Mouse (Mus musculus): ENCODE measurements around the gene Ms4a13. TPM values are rescaled to one million over a fixed set of nuclear protein-coding genes. Genes with fewer than 3 reads are reported as not detected.
A peak's percentile ranks its signal among the peaks of the same experiment; 100 is the strongest.

Gene Ms4a13
- polyA plus RNA-seq (2015; fragmentation: Nextera tagmentation; extraction: Ambion mirVana), result not detected in 2 replicates

- H3K4me3 ChIP-seq (ENCODE audit: low read depth, low read length), result no peak within 1 kb of the TSS
- H3K27me3 ChIP-seq (ENCODE audit: control insufficient read depth, insufficient read depth, low read depth, low read length), result no peaks in the 10 kb centered on the region
- no peak for ATAC-seq
- H3K4me2 ChIP-seq (ENCODE audit: low read length), result no peak within 1 kb of the TSS
- no peaks in the 10 kb centered on the region for H3K4me1 ChIP-seq (ENCODE audit: control insufficient read depth, insufficient read depth, low read length)
- no peak within 1 kb of the TSS for H3K9ac ChIP-seq (ENCODE audit: low read depth, low read length)
- 72% methylated on average over 12 of the region's 12 CpGs for WGBS
- H3K36me3 ChIP-seq (ENCODE audit: control insufficient read depth, insufficient read depth, low read length), result no peaks in the 10 kb centered on the region
- H3K9me3 ChIP-seq (replicated peaks; ENCODE audit: control insufficient read depth, low read length, poor library complexity, severe bottlenecking), result no peaks in the 10 kb centered on the region
- no peak within 1 kb of the TSS for H3K27ac ChIP-seq (ENCODE audit: low read length)
Observed at GRCm38 (mm10) chr19:11196546-11196945, at the start of gene Ms4a13. Gene Ms4a13, minus strand, starts transcription at chr19:11196737.

- ATAC-seq, result no peak; the same call in 1 of the 2 replicates
- H3K27me3 ChIP-seq (ENCODE audit: control insufficient read depth, insufficient read depth, low read depth, low read length), result no peaks in the 10 kb centered on the region
- H3K9me3 ChIP-seq (replicated peaks; ENCODE audit: control insufficient read depth, low read length, poor library complexity, severe bottlenecking), result no peaks in the 10 kb centered on the region
Observed at GRCm38 (mm10) chr19:11244230-11244629, 47.7 kb upstream of the Ms4a13 start.

DNA sequence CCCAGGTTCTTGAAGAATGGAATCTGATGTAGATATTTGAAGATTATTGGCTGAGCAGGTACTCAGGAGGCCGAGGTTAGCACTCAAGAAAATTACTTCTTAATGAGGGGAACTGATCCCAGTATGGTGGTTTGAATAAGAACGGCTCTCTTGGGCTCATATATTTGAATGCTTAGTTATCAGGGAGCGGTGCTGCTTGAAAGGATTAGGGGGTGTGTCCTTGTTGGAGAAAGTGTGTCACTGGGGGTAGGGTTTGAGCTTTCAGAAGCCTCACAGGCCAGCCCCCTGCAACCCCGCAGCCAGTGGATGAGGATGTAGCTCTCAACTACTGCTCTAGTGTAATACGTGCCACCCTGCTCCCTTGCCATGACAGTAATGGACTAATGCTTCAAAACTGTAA lies 46.0 kb upstream of the Ms4a13 start:
- ATAC-seq, result peak; percentile 48; the same call in 1 of the 2 replicates
- Histone ChIP-seq H3K4me1 (ENCODE audit: control insufficient read depth, insufficient read depth, low read length) (no peaks in the 10 kb centered on the region), H3K9me3 (replicated peaks; ENCODE audit: control insufficient read depth, low read length, poor library complexity, severe bottlenecking) (no peaks in the 10 kb centered on the region), H3K9ac (ENCODE audit: low read depth, low read length) (no peak overlapping the region), H3K27me3 (ENCODE audit: control insufficient read depth, insufficient read depth, low read depth, low read length) (no peaks in the 10 kb centered on the region), H3K4me2 (ENCODE audit: low read length) (no peak overlapping the region), H3K27ac (ENCODE audit: low read length) (no peak overlapping the region), H3K36me3 (ENCODE audit: control insufficient read depth, insufficient read depth, low read length) (no peaks in the 10 kb centered on the region), H3K4me3 (ENCODE audit: low read depth, low read length) (no peak overlapping the region)
- WGBS, result 45% methylated on average over 5 of the region's 5 CpGs

More at GRCm38 (mm10) chr19:11244230-11244629, 47.7 kb upstream of the Ms4a13 start:
- Histone ChIP-seq H3K4me3 (ENCODE audit: low read depth, low read length) (no peak overlapping the region), H3K27ac (ENCODE audit: low read length) (no peak overlapping the region), H3K36me3 (ENCODE audit: control insufficient read depth, insufficient read depth, low read length) (no peaks in the 10 kb centered on the region), H3K9ac (ENCODE audit: low read depth, low read length) (no peak overlapping the region), H3K4me2 (ENCODE audit: low read length) (no peak overlapping the region), H3K4me1 (ENCODE audit: control insufficient read depth, insufficient read depth, low read length) (no peaks in the 10 kb centered on the region)

DNA sequence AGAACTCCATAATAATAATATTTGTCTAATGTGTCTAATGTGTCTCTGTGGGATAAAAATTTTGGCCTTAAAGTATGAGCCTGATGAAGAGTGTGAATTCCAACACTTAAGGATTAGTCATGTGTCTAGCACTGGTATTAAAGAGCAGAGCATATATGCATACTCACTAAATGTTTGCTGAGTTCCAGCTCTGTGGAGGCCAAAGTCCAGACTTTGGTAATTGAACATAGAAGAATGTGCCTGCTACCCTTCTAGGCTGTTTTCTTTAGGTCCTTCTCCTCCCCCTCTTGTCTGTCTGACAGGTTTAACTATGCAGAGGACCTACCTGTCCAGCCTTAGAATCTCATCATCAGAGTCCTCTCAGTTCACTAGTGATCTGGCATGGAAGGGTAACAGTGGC lies 39.3 kb upstream of the Ms4a13 start:
- Histone ChIP-seq H3K4me2 (ENCODE audit: low read length) (no peak overlapping the region), H3K9me3 (replicated peaks; ENCODE audit: control insufficient read depth, low read length, poor library complexity, severe bottlenecking) (no peaks in the 10 kb centered on the region), H3K27ac (ENCODE audit: low read length) (no peak overlapping the region), H3K27me3 (ENCODE audit: control insufficient read depth, insufficient read depth, low read depth, low read length) (no peaks in the 10 kb centered on the region), H3K9ac (ENCODE audit: low read depth, low read length) (no peak overlapping the region), H3K4me1 (ENCODE audit: control insufficient read depth, insufficient read depth, low read length) (no peaks in the 10 kb centered on the region), H3K4me3 (ENCODE audit: low read depth, low read length) (no peak overlapping the region), H3K36me3 (ENCODE audit: control insufficient read depth, insufficient read depth, low read length) (no peaks in the 10 kb centered on the region)
- no peak for ATAC-seq

DNA sequence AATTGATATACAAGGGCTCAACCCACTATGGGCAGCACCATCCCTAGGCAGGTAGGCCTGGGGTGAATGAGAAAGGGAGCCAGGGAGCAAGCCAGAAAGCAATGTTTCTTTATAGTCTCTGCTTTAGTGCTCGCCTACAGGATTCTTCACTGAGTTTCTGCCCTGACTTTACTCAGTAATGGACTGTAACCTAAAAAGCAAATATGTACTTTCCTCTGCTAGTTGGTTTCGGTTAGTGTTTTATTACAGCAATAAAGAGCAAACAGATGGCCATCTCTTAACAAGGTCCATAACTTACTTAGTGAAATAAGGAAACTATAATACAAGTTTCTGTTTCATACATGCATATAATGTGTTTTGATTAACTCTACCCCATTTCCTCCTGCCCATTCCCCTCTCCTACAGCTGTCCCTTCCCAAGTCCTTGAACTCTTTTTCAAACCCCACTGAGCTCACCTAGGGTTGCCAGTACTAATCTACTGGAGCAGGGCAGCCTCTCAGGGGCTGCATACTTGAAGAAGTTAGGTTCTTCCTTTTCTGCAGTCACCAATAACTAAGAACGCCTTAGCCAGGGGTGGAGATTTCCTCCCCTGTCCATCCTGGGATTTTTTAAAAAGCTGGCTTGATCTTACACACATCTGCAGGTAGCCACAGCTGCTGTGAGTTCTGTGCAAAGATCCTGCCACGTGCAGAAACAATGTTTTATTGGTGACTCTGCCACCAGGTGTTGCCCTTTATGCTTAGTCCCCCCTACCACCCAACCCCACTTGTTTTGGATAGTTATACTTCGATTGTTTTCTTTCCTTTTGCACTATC lies 38.6 kb upstream of the Ms4a13 start:
- H3K27me3 ChIP-seq (ENCODE audit: control insufficient read depth, insufficient read depth, low read depth, low read length), result no peaks in the 10 kb centered on the region
- H3K36me3 ChIP-seq (ENCODE audit: control insufficient read depth, insufficient read depth, low read length), result no peaks in the 10 kb centered on the region
- no peak overlapping the region for H3K9ac ChIP-seq (ENCODE audit: low read depth, low read length)
- H3K4me2 ChIP-seq (ENCODE audit: low read length), result no peak overlapping the region
- no peak overlapping the region for H3K27ac ChIP-seq (ENCODE audit: low read length)
- WGBS, result 79% methylated on average over 5 of the region's 5 CpGs
- H3K4me1 ChIP-seq (ENCODE audit: control insufficient read depth, insufficient read depth, low read length), result no peaks in the 10 kb centered on the region
- no peak for ATAC-seq
- H3K9me3 ChIP-seq (replicated peaks; ENCODE audit: control insufficient read depth, low read length, poor library complexity, severe bottlenecking), result no peaks in the 10 kb centered on the region
- H3K4me3 ChIP-seq (ENCODE audit: low read depth, low read length), result no peak overlapping the region

- Histone ChIP-seq H3K4me2 (ENCODE audit: low read length) (no peak overlapping the region), H3K27ac (ENCODE audit: low read length) (no peak overlapping the region), H3K9ac (ENCODE audit: low read depth, low read length) (no peak overlapping the region), H3K27me3 (ENCODE audit: control insufficient read depth, insufficient read depth, low read depth, low read length) (no peaks in the 10 kb centered on the region), H3K4me3 (ENCODE audit: low read depth, low read length) (no peak overlapping the region), H3K36me3 (ENCODE audit: control insufficient read depth, insufficient read depth, low read length) (no peaks in the 10 kb centered on the region), H3K4me1 (ENCODE audit: control insufficient read depth, insufficient read depth, low read length) (no peaks in the 10 kb centered on the region), H3K9me3 (replicated peaks; ENCODE audit: control insufficient read depth, low read length, poor library complexity, severe bottlenecking) (no peaks in the 10 kb centered on the region)
- no peak for ATAC-seq
- WGBS, result 79% methylated on average over 5 of the region's 5 CpGs
Observed at GRCm38 (mm10) chr19:11234244-11234643, 37.7 kb upstream of the Ms4a13 start.

GRCm38 (mm10) chr19:11232348-11232747 lies 35.8 kb upstream of the Ms4a13 start, which contains the start of gene Ms4a12:
Gene Ms4a12, minus strand, starts transcription at chr19:11232448.
- Histone ChIP-seq H3K4me2 (ENCODE audit: low read length) (no peak within 1 kb of the TSS), H3K9me3 (replicated peaks; ENCODE audit: control insufficient read depth, low read length, poor library complexity, severe bottlenecking) (no peaks in the 10 kb centered on the region), H3K27me3 (ENCODE audit: control insufficient read depth, insufficient read depth, low read depth, low read length) (no peaks in the 10 kb centered on the region), H3K27ac (ENCODE audit: low read length) (no peak within 1 kb of the TSS), H3K9ac (ENCODE audit: low read depth, low read length) (no peak within 1 kb of the TSS), H3K4me1 (ENCODE audit: control insufficient read depth, insufficient read depth, low read length) (no peaks in the 10 kb centered on the region), H3K36me3 (ENCODE audit: control insufficient read depth, insufficient read depth, low read length) (no peaks in the 10 kb centered on the region), H3K4me3 (ENCODE audit: low read depth, low read length) (no peak within 1 kb of the TSS)
- 77% methylated on average over 5 of the region's 5 CpGs for WGBS
- no peak for ATAC-seq

GRCm38 (mm10) chr19:11192552-11192951 lies 4.0 kb downstream of the Ms4a13 start:
- WGBS, result 83% methylated on average over 1 of the region's 1 CpGs
- Histone ChIP-seq H3K9me3 (replicated peaks; ENCODE audit: control insufficient read depth, low read length, poor library complexity, severe bottlenecking) (no peaks in the 10 kb centered on the region), H3K36me3 (ENCODE audit: control insufficient read depth, insufficient read depth, low read length) (no peaks in the 10 kb centered on the region), H3K9ac (ENCODE audit: low read depth, low read length) (no peak overlapping the region), H3K4me2 (ENCODE audit: low read length) (no peak overlapping the region), H3K4me3 (ENCODE audit: low read depth, low read length) (no peak overlapping the region), H3K4me1 (ENCODE audit: control insufficient read depth, insufficient read depth, low read length) (no peaks in the 10 kb centered on the region), H3K27me3 (ENCODE audit: control insufficient read depth, insufficient read depth, low read depth, low read length) (no peaks in the 10 kb centered on the region), H3K27ac (ENCODE audit: low read length) (no peak overlapping the region)
- no peak for ATAC-seq

GRCm38 (mm10) chr19:11184121-11184520 lies 12.4 kb downstream of the Ms4a13 start:
- H3K4me2 ChIP-seq (ENCODE audit: low read length), result no peak overlapping the region
- no peak overlapping the region for H3K27ac ChIP-seq (ENCODE audit: low read length)
- H3K9ac ChIP-seq (ENCODE audit: low read depth, low read length), result no peak overlapping the region
- ATAC-seq, result no peak
- 15% methylated on average over 5 of the region's 5 CpGs for WGBS
- no peaks in the 10 kb centered on the region for H3K27me3 ChIP-seq (ENCODE audit: control insufficient read depth, insufficient read depth, low read depth, low read length)
- H3K36me3 ChIP-seq (ENCODE audit: control insufficient read depth, insufficient read depth, low read length), result no peaks in the 10 kb centered on the region
- no peak overlapping the region for H3K4me3 ChIP-seq (ENCODE audit: low read depth, low read length)
- H3K9me3 ChIP-seq (replicated peaks; ENCODE audit: control insufficient read depth, low read length, poor library complexity, severe bottlenecking), result no peaks in the 10 kb centered on the region
- no peaks in the 10 kb centered on the region for H3K4me1 ChIP-seq (ENCODE audit: control insufficient read depth, insufficient read depth, low read length)

Data from midbrain, embryonic 16.5 days (tissue).